Mouse (Mus musculus) kidney, adult 2 months (tissue): ENCODE data around the gene Htr2b. TPM values are rescaled to one million over a fixed set of nuclear protein-coding genes. Genes with fewer than 3 reads are reported as not detected.
A peak's percentile ranks its signal among the peaks of the same experiment; 100 is the strongest.

Source experiments
- DNase-seq: peaks from one replicate; pipeline ENCODE4 v3.0.0; 2021
- H3K27ac ChIP-seq: fragments of 200-500 bp; 2 replicates; pipeline ENCODE4 v1.5.1; 2012; ENCODE audit warnings: low read depth, low read length, control low read depth, inconsistent platforms; ENCODE audit not compliant: insufficient read depth
- H3K27me3 ChIP-seq: fragments of 200-500 bp; replicated peaks from 2 replicates; pipeline ENCODE4 v1.6.1; 2012; ENCODE audit warnings: mild to moderate bottlenecking, moderate library complexity, low read length, inconsistent platforms; ENCODE audit not compliant: control insufficient read depth, insufficient read depth
- H3K36me3 ChIP-seq: fragments of 200-500 bp; 2 replicates; pipeline ENCODE4 v1.6.1; 2012; ENCODE audit warnings: mild to moderate bottlenecking, moderate library complexity, low read length, inconsistent platforms; ENCODE audit not compliant: control insufficient read depth, insufficient read depth
- H3K4me1 ChIP-seq: fragments of 200-500 bp; 2 replicates; pipeline ENCODE4 v1.6.1; 2011; ENCODE audit warnings: low read length; ENCODE audit not compliant: control insufficient read depth, insufficient read depth
- H3K4me3 ChIP-seq: fragments of 200-500 bp; 2 replicates; pipeline ENCODE4 v1.5.1; 2011; ENCODE audit warnings: mild to moderate bottlenecking, low read depth, low read length, control low read depth; ENCODE audit not compliant: insufficient read depth
- CTCF ChIP-seq: fragments of 200-500 bp; conservative IDR thresholded peaks from 2 replicates; pipeline ENCODE4 v1.5.1; 2011; ENCODE audit warnings: low read depth, mild to moderate bottlenecking, control low read depth, low read length, moderate library complexity, mixed read lengths; ENCODE audit not compliant: insufficient read depth, insufficient read length
- POLR2A ChIP-seq: fragments of 200-500 bp; IDR thresholded peaks from one replicate; pipeline ENCODE4 v1.6.1; 2011; ENCODE audit warnings: low read depth, low read length, control low read depth
- WGBS: fragments of 180-500 bp; shearing (Covaris S2); methylation state at CpG from one replicate; pipeline ENCODE4 v1.1.7; 2018; 5-methylcytosine and 5-hydroxymethylcytosine counted together
- polyA plus RNA-seq: library from polyadenylated mRNA; depleted of rRNA; stranded (reverse); fragments of >200 nt; gene quantifications from 2 replicates; pipeline ENCODE4 v1.2.3, GENCODE M21; 2012; rRNA removed

Htr2b gene
- polyA plus RNA-seq, 1 experiment, result 0.33 TPM

- H3K4me3 ChIP-seq, result no peak overlapping the region
- no peaks in the 10 kb centered on the region; the same call in 1 of the 2 replicates for H3K4me1 ChIP-seq
- H3K36me3 ChIP-seq, result no peaks in the 10 kb centered on the region
- DNase-seq, result no peak
- H3K27me3 ChIP-seq, result no peaks in the 10 kb centered on the region
- TF ChIP-seq POLR2A (no peak), CTCF (no peak)
- WGBS, result 65% methylated on average over 3 of the region's 3 CpGs
- no peak overlapping the region for H3K27ac ChIP-seq
Observed at GRCm38 (mm10) chr1:86054943-86055342, 56.8 kb downstream of the Htr2b start.

- Histone ChIP-seq H3K36me3 (no peaks in the 10 kb centered on the region), H3K4me1 (no peaks in the 10 kb centered on the region), H3K4me3 (no peak overlapping the region), H3K27me3 (no peaks in the 10 kb centered on the region), H3K27ac (no peak overlapping the region)
- WGBS, result 74% methylated on average over 12 of the region's 12 CpGs
- DNase-seq, result peak; percentile 74
- TF ChIP-seq CTCF (no peak), POLR2A (no peak)
Observed at GRCm38 (mm10) chr1:86053198-86053921, 58.4 kb downstream of the Htr2b start.

Other genes starting within 250 kb of the Htr2b start
- gene Itm2c, start 217.7 kb downstream of the Htr2b start, polyA plus RNA-seq, result 166 and 198 TPM in 2 replicates
- gene 4933407L21Rik, start 183.5 kb downstream of the Htr2b start, polyA plus RNA-seq, result 0.06 and 0.12 TPM in 2 replicates
- 0.03 TPM in 1 of 2 replicates, not detected in the other for gene Gpr55, start 151.0 kb downstream of the Htr2b start, polyA plus RNA-seq
- 0.33 and 0.39 TPM in 2 replicates for gene Spata3, start 95.2 kb downstream of the Htr2b start, polyA plus RNA-seq
- 0.13 and 0.20 TPM in 2 replicates for gene 2810459M11Rik, start 66.1 kb downstream of the Htr2b start, polyA plus RNA-seq
- 61.2 and 64.4 TPM in 2 replicates for gene Psmd1, start 47.6 kb downstream of the Htr2b start, polyA plus RNA-seq
- gene Gm21972, start 21.7 kb upstream of the Htr2b start, polyA plus RNA-seq, result not detected in 2 replicates
- 7.1 and 7.4 TPM in 2 replicates for gene Armc9, start 42.8 kb upstream of the Htr2b start, polyA plus RNA-seq
- gene B3gnt7, start 190.9 kb upstream of the Htr2b start, polyA plus RNA-seq, result 9.6 and 10.8 TPM in 2 replicates
- 7.2 and 10.4 TPM in 2 replicates for gene Ncl, start 247.4 kb upstream of the Htr2b start, polyA plus RNA-seq